Mouse (Mus musculus): ENCODE measurements around the gene Nkx6-2. TPM values are rescaled to one million over a fixed set of nuclear protein-coding genes. Genes with fewer than 3 reads are reported as not detected.

Nkx6-2 gene
- total RNA-seq, 4 experiments from 2014 or later = 0.21 to 0.26 (median 0.24) TPM; not detected in 1

Other genes with a start within 250 kb of the Nkx6-2 start
- gene Inpp5a, start 193.7 kb downstream of the Nkx6-2 start, total RNA-seq (2022) = 10 to 100 TPM; 85.2 to 98.8 (median 89.6) TPM
- gene Cfap46, start 101.0 kb upstream of the Nkx6-2 start, total RNA-seq (2022) = 1 to 10 TPM in 2 of 4 experiments, under 1 TPM in 2; 0.52 to 1.6 (median 0.99) TPM

Measured in adrenal gland, adult 8-10 months (tissue).